Mouse (Mus musculus) forebrain, embryonic 14.5 days (tissue): ENCODE results near the gene Cpm. TPM values are rescaled to one million over a fixed set of nuclear protein-coding genes. Genes with fewer than 3 reads are reported as not detected.
A peak's percentile ranks its signal among the peaks of the same experiment; 100 is the strongest.

Source experiments
- ATAC-seq: fragments of 200-750 bp; cut with Nextera tagmentation; 2 replicates; pipeline ENCODE4 v1.8.0; 2017; ENCODE audit warnings: mild to moderate bottlenecking, moderate library complexity
- DNase-seq: peaks from one replicate; pipeline ENCODE4 v3.0.0-alpha.2; 2015; ENCODE audit warnings: low spot score
- H3K27ac ChIP-seq: fragments of 300-500 bp; sonication (generic); 2 replicates; pipeline ENCODE4 v1.5.1; 2014; ENCODE audit warnings: low read depth, mild to moderate bottlenecking, control low read depth, low read length, moderate library complexity
- H3K27me3 ChIP-seq: fragments of 300-500 bp; sonication (generic); replicated peaks from 2 replicates; pipeline ENCODE4 v1.6.1; 2014; ENCODE audit warnings: low read length, control low read depth, mixed read lengths; ENCODE audit not compliant: control insufficient read depth, insufficient read depth
- H3K36me3 ChIP-seq: fragments of 300-500 bp; sonication (generic); 2 replicates; pipeline ENCODE4 v1.6.1; 2014; ENCODE audit warnings: low read length, control low read depth; ENCODE audit not compliant: control insufficient read depth, insufficient read depth
- H3K4me1 ChIP-seq: fragments of 300-500 bp; sonication (generic); 2 replicates; pipeline ENCODE4 v1.6.1; 2014; ENCODE audit warnings: antibody characterized with exemption, low read length, control low read depth; ENCODE audit not compliant: control insufficient read depth, insufficient read depth
- H3K4me2 ChIP-seq: fragments of 300-500 bp; sonication (generic); 2 replicates; pipeline ENCODE4 v1.6.1; 2014; ENCODE audit warnings: mild to moderate bottlenecking, control low read depth, low read length
- H3K4me3 ChIP-seq: fragments of 300-500 bp; sonication (generic); 2 replicates; pipeline ENCODE4 v1.5.1; 2014; ENCODE audit warnings: low read depth, low read length, control low read depth
- H3K9ac ChIP-seq: fragments of 300-500 bp; sonication (generic); 2 replicates; pipeline ENCODE4 v1.6.1; 2014; ENCODE audit warnings: mild to moderate bottlenecking, low read length, control low read depth, moderate library complexity
- H3K9me3 ChIP-seq: fragments of 300-500 bp; sonication (generic); replicated peaks from 2 replicates; pipeline ENCODE4 v1.6.1; 2016; ENCODE audit warnings: low read length, control low read depth, mixed read lengths; ENCODE audit not compliant: control insufficient read depth
- WGBS: fragments of 180-500 bp; shearing (Covaris S2); extraction: QIAGEN DNeasy Blood & Tissue Kit; methylation state at CpG from one replicate; pipeline ENCODE4 v1.1.7; 2014; 5-methylcytosine and 5-hydroxymethylcytosine counted together
- polyA plus RNA-seq: library from polyadenylated mRNA; unstranded; fragments of >200 nt; fragmentation: Nextera tagmentation; extraction: Ambion mirVana; gene quantifications from 2 replicates; pipeline ENCODE4 v1.2.1, GENCODE M21; 2014

The Cpm gene
- polyA plus RNA-seq, 1 experiment from 2014 or later: 6.1 TPM

DNA sequence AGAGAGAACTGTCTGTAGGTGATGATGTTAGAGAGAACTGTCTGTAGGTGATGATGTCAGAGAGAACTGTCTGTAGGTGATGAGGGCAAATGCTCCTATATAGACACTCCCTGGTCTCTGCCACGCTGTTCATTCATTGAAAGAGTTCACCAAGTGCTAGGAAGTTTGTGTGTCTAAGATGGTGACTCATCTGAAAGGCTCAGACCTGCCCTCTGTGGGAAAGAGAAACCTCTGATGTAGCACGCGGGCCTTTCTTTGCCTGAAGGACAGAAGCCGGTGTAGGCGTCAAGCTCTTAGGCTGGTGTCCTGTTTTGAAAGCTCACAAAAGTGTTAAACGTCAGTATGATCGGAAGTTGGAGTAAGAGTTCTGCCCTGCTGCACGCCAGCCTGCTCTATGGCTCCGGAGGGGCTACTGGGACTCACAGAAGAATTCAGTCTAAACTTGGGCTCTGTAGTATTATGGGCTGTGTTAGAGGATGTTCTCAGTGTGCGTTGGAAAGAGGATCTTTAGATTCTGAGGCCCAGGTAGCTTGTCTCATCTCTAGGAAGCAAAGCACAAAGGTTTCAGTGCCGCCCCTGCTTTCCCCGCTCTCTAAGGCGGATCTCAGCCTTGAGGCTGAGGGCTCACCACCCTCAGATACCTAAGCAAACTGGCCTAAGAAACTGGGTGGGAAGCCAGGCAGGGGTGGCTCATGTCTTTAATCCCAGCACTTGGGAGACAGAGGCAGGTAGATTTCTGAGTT, 48.4 kb downstream of the Cpm start:
- ATAC-seq: no peak
- H3K36me3 ChIP-seq: no peaks in the 10 kb centered on the region
- no peak overlapping the region for H3K9ac ChIP-seq

DNA sequence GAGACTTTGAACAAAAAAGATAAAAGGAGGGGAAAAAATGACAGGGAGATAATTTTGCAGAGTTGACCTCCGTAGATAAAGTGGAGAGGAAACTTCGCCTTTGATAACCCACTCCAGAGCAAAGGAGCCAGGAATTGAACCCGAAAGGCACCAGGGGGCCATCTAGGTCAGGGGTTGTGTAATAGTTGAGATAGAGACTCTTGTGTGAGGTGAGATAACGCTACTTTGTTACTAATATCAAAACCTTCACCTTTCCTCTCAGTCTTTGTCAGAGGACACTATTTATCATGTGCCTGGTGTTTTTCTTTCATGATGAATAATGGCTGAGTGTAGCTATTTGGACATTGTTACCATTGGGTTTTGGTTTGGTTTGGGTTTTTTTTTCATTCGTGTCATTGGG, 49.1 kb downstream of the Cpm start:
- H3K9ac ChIP-seq: no peak overlapping the region
- DNase-seq: no peak
- no peak overlapping the region for H3K27ac ChIP-seq
- H3K4me3 ChIP-seq: no peak overlapping the region
- no peak for ATAC-seq
- no peaks in the 10 kb centered on the region for H3K9me3 ChIP-seq
- no peaks in the 10 kb centered on the region for H3K27me3 ChIP-seq
- no peak overlapping the region for H3K4me2 ChIP-seq
- no peaks in the 10 kb centered on the region for H3K36me3 ChIP-seq
- WGBS: 86% methylated on average over 5 of the region's 5 CpGs
- peaks cover 3% of the 10 kb centered on the region; the same call in 1 of the 2 replicates for H3K4me1 ChIP-seq

More for the DNA sequence above, 48.4 kb downstream of the Cpm start:
- H3K4me2 ChIP-seq: no peak overlapping the region
- peaks cover 3% of the 10 kb centered on the region; the same call in 1 of the 2 replicates for H3K4me1 ChIP-seq
- DNase-seq: no peak
- H3K4me3 ChIP-seq: no peak overlapping the region
- no peaks in the 10 kb centered on the region for H3K27me3 ChIP-seq
- H3K27ac ChIP-seq: no peak overlapping the region
- no peaks in the 10 kb centered on the region for H3K9me3 ChIP-seq
- WGBS: 75% methylated on average over 13 of the region's 13 CpGs

DNA sequence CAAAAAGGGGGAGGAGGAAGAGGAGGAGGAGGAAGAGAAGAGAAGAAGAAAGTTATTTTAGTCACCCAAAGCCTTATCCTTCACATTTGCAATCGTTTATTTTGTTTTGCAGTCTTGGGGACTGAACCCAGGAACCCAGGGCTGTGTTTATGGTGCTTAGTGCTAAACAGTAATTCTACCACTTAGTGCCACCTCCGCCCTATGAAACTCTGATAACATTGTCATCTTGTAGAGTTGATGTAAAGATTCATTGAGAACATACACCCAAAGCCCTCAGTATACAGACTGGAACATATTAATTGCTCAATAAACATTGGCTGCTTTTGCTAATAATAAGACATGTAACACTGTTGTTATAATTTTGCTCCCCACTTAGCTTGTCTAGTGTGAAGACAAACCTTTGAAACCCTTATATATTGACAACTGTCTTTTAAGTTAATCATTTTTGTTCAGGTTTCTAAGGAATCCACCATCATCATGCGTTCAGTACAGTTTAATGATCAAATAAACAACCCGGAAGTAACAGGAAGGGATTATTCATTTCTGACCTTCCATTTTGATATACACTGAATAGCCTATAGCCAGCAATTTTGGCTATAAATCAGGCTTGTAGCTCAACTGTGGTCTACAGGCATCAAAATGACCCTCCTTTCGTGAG, 49.9 kb downstream of the Cpm start:
- Histone ChIP-seq H3K27me3 (no peaks in the 10 kb centered on the region), H3K27ac (no peak overlapping the region), H3K4me1 (peaks cover 3% of the 10 kb centered on the region; the same call in 1 of the 2 replicates), H3K4me3 (no peak overlapping the region), H3K9ac (no peak overlapping the region), H3K36me3 (no peaks in the 10 kb centered on the region), H3K9me3 (no peaks in the 10 kb centered on the region), H3K4me2 (no peak overlapping the region)
- ATAC-seq: no peak
- WGBS: 89% methylated on average over 5 of the region's 5 CpGs
- no peak for DNase-seq

DNA sequence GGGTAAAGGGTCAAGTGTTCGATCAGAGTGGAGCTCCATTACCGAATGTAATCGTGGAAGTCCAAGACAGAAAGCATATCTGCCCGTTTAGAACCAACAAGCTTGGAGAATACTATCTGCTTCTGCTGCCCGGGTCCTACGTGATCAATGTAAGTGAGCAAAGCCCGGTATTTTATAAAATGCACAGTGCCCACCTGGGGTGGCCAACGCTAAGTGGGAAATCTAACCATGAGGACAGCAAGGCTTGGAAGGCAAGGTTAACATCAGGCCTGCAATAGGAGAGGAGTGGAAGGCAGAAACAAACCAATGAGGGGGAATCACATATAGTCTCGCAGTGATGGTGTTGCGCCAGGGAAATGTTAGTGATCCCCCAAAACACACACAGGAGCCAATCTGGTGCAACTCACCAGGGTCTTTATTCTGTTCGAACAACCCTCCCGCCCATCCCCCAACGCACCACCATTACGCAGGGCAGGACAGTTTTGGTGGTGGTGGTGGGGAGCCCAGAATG, 50.7 kb downstream of the Cpm start:
- DNase-seq (no peak), ATAC-seq (no peak)
- Histone ChIP-seq H3K27ac (no peak overlapping the region), H3K9ac (no peak overlapping the region), H3K27me3 (no peaks in the 10 kb centered on the region), H3K4me1 (peaks cover 3% of the 10 kb centered on the region; the same call in 1 of the 2 replicates), H3K4me3 (no peak overlapping the region), H3K4me2 (no peak overlapping the region), H3K9me3 (no peaks in the 10 kb centered on the region), H3K36me3 (no peaks in the 10 kb centered on the region)
- WGBS: 88% methylated on average over 14 of the region's 14 CpGs

DNA sequence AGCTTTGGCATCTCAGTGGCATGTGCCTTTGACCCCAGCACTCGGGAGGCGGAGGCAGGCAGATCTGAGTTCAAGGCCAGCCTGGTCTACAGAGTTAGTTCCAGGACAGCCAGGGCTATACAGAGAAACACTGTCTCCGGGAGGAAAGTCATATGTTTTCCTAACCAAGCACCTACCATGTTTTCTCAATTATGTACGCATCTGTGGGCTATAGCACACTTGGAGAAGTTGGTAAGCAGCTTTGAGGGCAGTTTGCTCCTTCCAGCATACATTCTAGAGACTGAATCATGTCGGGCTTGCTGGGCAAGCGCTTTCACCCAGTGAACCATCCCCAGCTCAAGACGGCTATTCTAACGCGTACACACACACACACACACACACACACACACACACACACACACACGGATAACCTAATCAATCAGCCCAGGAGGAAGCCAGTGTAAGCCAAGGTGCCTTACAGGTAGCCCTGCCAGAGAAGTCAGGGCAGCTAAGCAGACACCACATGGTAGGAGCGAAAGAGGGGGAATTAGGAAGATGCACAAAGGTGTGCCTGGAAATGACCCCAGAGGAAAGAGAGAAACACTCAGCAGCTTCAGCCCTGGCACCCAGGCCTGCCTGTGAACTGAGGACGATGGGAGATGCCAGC, 51.7 kb downstream of the Cpm start:
- Histone ChIP-seq H3K36me3 (no peaks in the 10 kb centered on the region), H3K9ac (no peak overlapping the region), H3K9me3 (no peaks in the 10 kb centered on the region), H3K4me3 (no peak overlapping the region), H3K4me1 (no peaks in the 10 kb centered on the region), H3K4me2 (no peak overlapping the region), H3K27me3 (no peaks in the 10 kb centered on the region), H3K27ac (no peak overlapping the region)
- DNase-seq (no peak), ATAC-seq (no peak)
- 91% methylated on average over 12 of the region's 12 CpGs for WGBS

DNA sequence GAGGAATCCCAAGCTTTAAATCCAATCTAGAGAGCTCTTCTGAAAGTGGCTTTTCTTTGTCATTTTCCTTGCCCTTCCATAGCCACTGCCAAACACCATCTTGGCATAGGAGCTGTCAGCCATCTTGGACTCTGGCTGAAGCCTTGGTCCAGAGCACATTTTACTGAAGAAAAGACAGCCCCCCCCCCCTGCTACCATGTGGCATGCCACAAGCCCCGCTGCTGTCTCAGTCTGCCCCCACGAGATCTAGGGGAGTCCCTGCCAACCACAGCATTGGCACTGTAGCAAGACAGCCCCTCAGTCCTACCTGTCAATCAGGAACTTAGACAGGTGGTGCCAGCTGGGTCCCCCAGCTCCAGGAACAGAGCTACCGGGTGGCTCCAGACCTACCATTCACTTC, 52.2 kb downstream of the Cpm start:
- DNase-seq (no peak), ATAC-seq (no peak)
- WGBS: 75% methylated on average over 3 of the region's 3 CpGs

DNA sequence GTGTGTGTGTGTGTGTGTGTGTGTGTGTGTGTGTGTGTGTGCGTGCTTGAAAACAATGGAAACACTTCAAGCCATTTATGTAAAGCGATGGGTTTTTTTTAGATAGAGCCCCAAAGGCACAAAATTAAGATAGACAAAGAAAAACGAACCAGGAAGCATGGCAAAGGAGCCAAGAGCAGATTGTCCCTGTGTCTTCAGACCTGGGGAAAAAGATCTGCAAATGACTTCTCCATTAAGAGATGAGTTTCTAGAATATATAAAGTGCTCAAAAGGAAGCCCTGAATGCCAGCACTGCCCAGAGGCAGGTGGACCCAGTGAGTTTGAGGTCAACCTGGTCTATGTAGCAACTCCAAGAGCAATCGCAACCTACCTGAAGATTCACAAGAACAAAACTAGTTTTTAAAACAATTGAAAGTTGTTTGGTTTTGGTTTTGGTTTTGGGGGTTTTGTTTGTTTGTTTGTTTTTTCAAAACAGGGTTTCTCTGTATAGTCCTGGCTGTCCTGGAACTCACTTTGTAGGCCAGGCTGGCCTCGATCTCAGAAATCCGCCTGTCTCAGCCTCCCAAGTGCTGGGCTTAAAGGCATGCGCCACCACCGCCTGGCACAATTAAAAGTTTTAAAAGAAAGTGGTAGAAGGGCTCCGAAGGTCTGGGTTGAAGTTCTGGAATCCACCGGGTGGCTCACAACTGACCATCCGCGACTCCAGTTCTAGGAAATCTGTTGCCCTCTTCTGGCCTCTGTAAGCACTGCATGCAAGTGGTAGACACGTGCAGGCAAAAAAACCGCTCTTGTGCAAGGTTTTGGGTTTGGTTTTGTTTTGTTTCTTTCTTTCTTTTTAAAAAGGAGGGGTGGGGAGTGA, 52.9 kb downstream of the Cpm start:
- no peaks in the 10 kb centered on the region for H3K4me1 ChIP-seq
- ATAC-seq: no peak
- no peak overlapping the region for H3K4me3 ChIP-seq
- no peak overlapping the region for H3K27ac ChIP-seq
- peak; percentile 33 for DNase-seq
- 70% methylated on average over 14 of the region's 14 CpGs for WGBS
- H3K9me3 ChIP-seq: no peaks in the 10 kb centered on the region
- H3K9ac ChIP-seq: no peak overlapping the region
- no peaks in the 10 kb centered on the region for H3K27me3 ChIP-seq
- no peaks in the 10 kb centered on the region; the same call in 1 of the 2 replicates for H3K36me3 ChIP-seq
- H3K4me2 ChIP-seq: no peak overlapping the region

More for the DNA sequence above, 52.2 kb downstream of the Cpm start:
- Histone ChIP-seq H3K4me1 (no peaks in the 10 kb centered on the region), H3K9me3 (no peaks in the 10 kb centered on the region), H3K4me2 (no peak overlapping the region), H3K27me3 (no peaks in the 10 kb centered on the region), H3K4me3 (no peak overlapping the region), H3K36me3 (no peaks in the 10 kb centered on the region), H3K27ac (no peak overlapping the region), H3K9ac (no peak overlapping the region)

DNA sequence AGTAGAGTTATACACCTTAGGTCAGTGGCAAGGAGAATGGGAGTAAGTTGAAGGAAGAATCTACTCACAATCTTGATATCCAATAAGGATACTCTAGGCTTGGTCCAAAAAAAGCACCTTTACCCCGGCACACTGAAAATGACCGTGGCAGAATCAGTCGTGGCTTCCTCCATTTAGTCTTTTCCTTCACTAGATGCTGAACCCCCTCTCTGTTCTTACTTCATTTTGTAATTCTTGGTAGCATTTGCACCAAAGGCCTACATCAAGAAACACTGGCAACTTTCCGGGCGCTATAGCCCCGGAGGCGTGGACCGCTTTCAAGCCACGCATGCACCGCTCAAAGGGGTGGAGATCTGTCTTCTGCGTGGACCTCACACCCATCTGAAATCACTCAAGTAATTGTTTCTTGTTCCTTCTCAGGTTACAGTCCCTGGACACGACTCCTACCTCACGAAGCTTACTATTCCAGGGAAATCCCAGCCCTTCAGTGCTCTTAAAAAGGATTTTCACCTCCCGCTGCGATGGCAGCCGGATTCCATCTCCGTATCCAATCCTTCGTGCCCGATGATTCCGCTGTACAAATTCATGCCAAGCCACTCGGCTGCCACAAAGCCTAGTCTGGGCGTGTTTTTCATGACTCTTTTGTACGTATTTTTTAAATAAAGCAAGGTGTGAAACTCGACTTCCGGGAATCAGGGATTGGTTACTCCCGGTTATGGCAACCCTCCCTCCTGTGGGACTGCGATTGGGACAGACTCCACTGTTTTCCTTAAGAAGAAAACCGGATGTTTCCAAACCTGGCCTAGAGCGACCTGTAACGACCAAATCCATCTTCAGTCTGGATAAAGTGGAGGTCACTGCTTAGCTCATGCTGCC, 53.8 kb downstream of the Cpm start:
- no peak for ATAC-seq
- Histone ChIP-seq H3K4me2 (no peak overlapping the region), H3K36me3 (peaks cover 7% of the 10 kb centered on the region; the same call in 1 of the 2 replicates), H3K9me3 (no peaks in the 10 kb centered on the region), H3K4me1 (no peaks in the 10 kb centered on the region), H3K4me3 (no peak overlapping the region), H3K27ac (no peak overlapping the region), H3K27me3 (no peaks in the 10 kb centered on the region), H3K9ac (no peak overlapping the region)
- no peak for DNase-seq
- 81% methylated on average over 30 of the region's 30 CpGs for WGBS
